Mouse (Mus musculus): ENCODE data around the gene Hacl1.

DNA sequence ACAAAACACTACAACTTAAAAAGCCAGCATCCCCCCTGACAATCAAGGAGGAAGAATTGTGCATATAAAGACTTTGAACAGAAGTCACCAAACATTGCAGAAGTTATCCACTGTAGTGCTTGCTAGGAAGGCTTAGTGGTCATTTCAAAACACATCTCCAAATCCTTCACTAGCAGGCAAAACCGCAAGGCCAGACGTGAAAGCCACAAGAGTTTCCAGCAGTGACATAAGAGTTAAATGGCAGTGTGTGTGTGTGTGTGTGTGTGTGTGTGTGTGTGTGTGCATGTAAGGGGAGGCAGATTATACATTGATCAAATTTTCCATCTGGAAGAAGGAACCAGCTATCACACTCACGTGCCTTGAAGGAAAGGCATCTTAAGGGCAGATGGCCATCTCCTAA is 23.1 kb downstream of the Hacl1 start:
- TF ChIP-seq CTCF (IDR thresholded peaks at IDR 0.05; ENCODE audit: low read depth, low read length): no peak
- no peak for TF ChIP-seq POLR2A (IDR thresholded peaks at IDR 0.05; ENCODE audit: insufficient read depth, low read length)

All from ES-Bruce4 (cell line).